In the genomic region with DNA sequence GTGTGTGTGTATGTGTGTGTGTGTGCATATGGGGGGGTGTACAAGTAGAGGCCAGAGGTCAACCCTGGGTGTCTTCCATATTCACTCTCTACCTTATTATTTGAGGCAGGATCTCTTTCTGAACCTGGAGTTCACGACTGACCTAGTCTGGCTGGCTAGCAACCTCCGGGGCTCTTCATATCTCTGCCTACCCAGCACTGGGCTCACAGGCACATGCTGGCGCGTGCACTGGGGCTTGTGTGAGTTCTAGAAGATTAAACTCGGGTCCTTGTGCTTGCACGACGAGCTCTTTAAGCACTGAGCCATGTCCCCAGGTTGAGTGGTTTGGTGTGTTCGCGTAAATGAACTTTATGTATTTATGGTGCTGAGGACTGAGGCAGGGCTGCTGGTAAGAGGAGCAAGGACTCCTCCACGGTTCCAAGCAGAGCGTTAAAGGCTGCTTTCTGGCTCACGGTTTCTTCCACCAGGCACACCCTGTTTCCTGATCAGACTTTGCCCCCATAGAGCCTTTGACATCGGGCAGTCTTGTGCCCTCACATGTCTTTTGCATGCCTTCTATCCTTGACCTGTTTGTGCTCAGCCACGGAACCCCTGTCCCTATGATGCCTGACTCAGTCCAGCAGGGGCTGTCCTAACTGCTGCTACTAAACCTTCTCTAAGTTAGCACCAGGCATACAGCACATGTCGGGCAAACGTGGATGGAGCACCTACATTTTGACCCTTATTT, we compare ENCODE assay signal across 26 mouse cellular contexts. TPM values are rescaled to one million over a fixed set of nuclear protein-coding genes. Genes with fewer than 3 reads are reported as not detected.
DNase-seq lines count a peak whose midpoint lies in the region; ATAC-seq and TF ChIP-seq lines count a peak whose summit lies in the region.
"Had no signal": no experiment of that assay in that cellular context is flagged by ENCODE, and none has a peak within 500 bp of the region (broad histone marks: within the 10 kb centered on the region; RNA-seq: fewer than 3 reads in every experiment).

No protein-coding gene starts in this region.

- DNase-seq in adrenal gland, postnatal 14 days: peak; percentile 46
- no peak for DNase-seq in adrenal gland, postnatal 10 days
- DNase-seq in stomach, postnatal 0 days (ENCODE audit: low spot score): no peak
- no peak for DNase-seq in layer of hippocampus, postnatal 25 days (ENCODE audit: extremely low spot score in 1 of 2, low spot score in 1 of 2)
- DNase-seq in right cerebral cortex, adult 18-20 months: no peak
- DNase-seq: cerebellum, adult 11 months; cerebellum, adult 2 months; cerebellum, adult 9-11 months; cerebellum, postnatal 25 days; forebrain, postnatal 0 days; gastrocnemius, adult 2 months; gastrocnemius, postnatal 25 days; heart, adult 18-20 months; heart, postnatal 10 days; heart, postnatal 4 days had no signal

- H3K27ac ChIP-seq in intestine, postnatal 0 days (ENCODE audit: low read depth, low read length): peak overlapping the region; percentile 76
- no peak overlapping the region for H3K27ac ChIP-seq in stomach, postnatal 0 days (replicated peaks)
- H3K27ac ChIP-seq: embryonic facial prominence, embryonic 12.5 days; embryonic facial prominence, embryonic 15.5 days; heart, embryonic 15.5 days; hindbrain, embryonic 14.5 days; hindbrain, postnatal 0 days had no signal

- H3K9me3 ChIP-seq in intestine, postnatal 0 days (ENCODE audit: control insufficient read depth): no peaks in the 10 kb centered on the region
- no peaks in the 10 kb centered on the region for H3K9me3 ChIP-seq in stomach, postnatal 0 days (ENCODE audit: control insufficient read depth, low read length)
- H3K9me3 ChIP-seq: embryonic facial prominence, embryonic 12.5 days; embryonic facial prominence, embryonic 15.5 days; heart, embryonic 15.5 days had no signal

- no peaks in the 10 kb centered on the region for H3K27me3 ChIP-seq in intestine, postnatal 0 days (replicated peaks; ENCODE audit: control insufficient read depth, insufficient read depth, low read length)
- H3K27me3 ChIP-seq in stomach, postnatal 0 days (ENCODE audit: control insufficient read depth, insufficient read depth, low read length): no peaks in the 10 kb centered on the region
- H3K27me3 ChIP-seq: embryonic facial prominence, embryonic 12.5 days; embryonic facial prominence, embryonic 15.5 days; heart, embryonic 15.5 days had no signal

- peak; percentile 87 for ATAC-seq in intestine, postnatal 0 days
- ATAC-seq in stomach, postnatal 0 days (ENCODE audit: low FRiP score, low TSS enrichment): peak; percentile 25; the same call in 1 of the 2 replicates
- ATAC-seq: CD4-positive, CD25-positive, alpha-beta regulatory T cell, adult 4 months; forebrain, embryonic 14.5 days; forebrain, postnatal 0 days; hindbrain, postnatal 0 days; inflammation-experienced regulatory T-cells, adult 6 months had no signal

- 47% methylated on average over 16 of the region's 16 CpGs for WGBS in intestine, postnatal 0 days
- WGBS in stomach, postnatal 0 days: 74% methylated on average over 16 of the region's 16 CpGs

- H3K36me3 ChIP-seq in intestine, postnatal 0 days (ENCODE audit: control insufficient read depth, insufficient read depth): no peaks in the 10 kb centered on the region; the same call in 1 of the 2 replicates
- H3K36me3 ChIP-seq in stomach, postnatal 0 days (ENCODE audit: control insufficient read depth, insufficient read depth, low read length): no peaks in the 10 kb centered on the region
- H3K36me3 ChIP-seq: embryonic facial prominence, embryonic 12.5 days; embryonic facial prominence, embryonic 15.5 days; heart, embryonic 12.5 days; heart, embryonic 15.5 days had no signal

- no peak overlapping the region for H3K9ac ChIP-seq in intestine, postnatal 0 days (ENCODE audit: low read depth, low read length)
- H3K9ac ChIP-seq in stomach, postnatal 0 days (ENCODE audit: low read length): no peak overlapping the region
- H3K9ac ChIP-seq: embryonic facial prominence, embryonic 12.5 days; embryonic facial prominence, embryonic 15.5 days; forebrain, postnatal 0 days; heart, embryonic 12.5 days; heart, embryonic 15.5 days; hindbrain, embryonic 14.5 days had no signal

- peak overlapping the region; percentile 24; the same call in 1 of the 2 replicates for H3K4me2 ChIP-seq in intestine, postnatal 0 days (replicated peaks; ENCODE audit: low read depth)
- H3K4me2 ChIP-seq in stomach, postnatal 0 days (replicated peaks; ENCODE audit: low read depth): no peak overlapping the region
- H3K4me2 ChIP-seq: embryonic facial prominence, embryonic 12.5 days; embryonic facial prominence, embryonic 15.5 days; heart, embryonic 12.5 days; heart, embryonic 15.5 days; hindbrain, embryonic 14.5 days had no signal

- TF ChIP-seq EP300 in stomach, postnatal 0 days (optimal IDR thresholded peaks at IDR 0.05): no peak

- H3K4me3 ChIP-seq in intestine, postnatal 0 days (ENCODE audit: low read depth, low read length): no peak overlapping the region
- H3K4me3 ChIP-seq in stomach, postnatal 0 days (ENCODE audit: low read depth, low read length): no peak overlapping the region
- H3K4me3 ChIP-seq: embryonic facial prominence, embryonic 12.5 days; embryonic facial prominence, embryonic 15.5 days; gastrocnemius, adult 2 months; heart, embryonic 12.5 days; heart, embryonic 15.5 days had no signal

- no peaks in the 10 kb centered on the region; the same call in 1 of the 2 replicates for H3K4me1 ChIP-seq in intestine, postnatal 0 days (replicated peaks; ENCODE audit: control insufficient read depth, insufficient read depth, low read length)
- H3K4me1 ChIP-seq in stomach, postnatal 0 days (replicated peaks; ENCODE audit: control insufficient read depth, insufficient read depth): no peaks in the 10 kb centered on the region

- TF ChIP-seq CTCF in intestine, postnatal 0 days (IDR thresholded peaks at IDR 0.05; ENCODE audit: low read depth): peak; percentile 29
- TF ChIP-seq CTCF in stomach, postnatal 0 days (IDR thresholded peaks at IDR 0.05; ENCODE audit: low read depth): no peak

RNA-seq across cellular contexts. Expression of a gene that starts 21.2 kb away (rescaled TPM):
- 24.7 and 29.6 TPM in 2 replicates for total RNA-seq in adrenal gland, postnatal 14 days (2021)
- total RNA-seq in adrenal gland, postnatal 10 days (2021): 10 to 100 TPM; 31.6 TPM
- 26.4 and 26.5 TPM in 2 replicates for polyA plus RNA-seq in intestine, postnatal 0 days (2015; fragmentation: Nextera tagmentation; extraction: Ambion mirVana)
- 10.0 and 13.1 TPM in 2 replicates for polyA plus RNA-seq in stomach, postnatal 0 days (2015; fragmentation: Nextera tagmentation; extraction: Ambion mirVana)
- total RNA-seq in layer of hippocampus, postnatal 25 days (2021): 10 to 100 TPM; 23.8 to 25.5 TPM
- total RNA-seq: common myeloid progenitor, adult 5-6 weeks had no signal
